Mouse (Mus musculus): ENCODE measurements around the gene S100a6.

S100a6 gene

GRCm38 (mm10) chr3:90600458-90601195, 12.1 kb upstream of the S100a6 start:
- DNase-seq (ENCODE audit: low spot score in 2 of 2) = no peak

- DNase-seq (ENCODE audit: low spot score in 2 of 2) = no peak
Observed at GRCm38 (mm10) chr3:90601486-90602110, 11.1 kb upstream of the S100a6 start, which contains the start of gene Gm42674. TSS of gene Gm42674 (plus strand) at chr3:90601904.

GRCm38 (mm10) chr3:90603623-90604022, 9.1 kb upstream of the S100a6 start, which contains the start of gene S100a4:
TSS of gene S100a4 (plus strand) at chr3:90603771.
- DNase-seq (ENCODE audit: low spot score in 2 of 2) = no peak

- peak in 1 of 2 experiments; percentile 77 for DNase-seq (ENCODE audit: low spot score in 2 of 2)
Observed at GRCm38 (mm10) chr3:90604416-90604815, 8.3 kb upstream of the S100a6 start.

GRCm38 (mm10) chr3:90605049-90605448, 7.6 kb upstream of the S100a6 start:
- no peak for DNase-seq (ENCODE audit: low spot score in 2 of 2)

- no peak for DNase-seq (ENCODE audit: low spot score in 2 of 2)
Observed at GRCm38 (mm10) chr3:90605736-90606135, 6.9 kb upstream of the S100a6 start.

- no peak for DNase-seq (ENCODE audit: low spot score in 2 of 2)
Observed at GRCm38 (mm10) chr3:90606185-90606584, 6.5 kb upstream of the S100a6 start.

GRCm38 (mm10) chr3:90607361-90607760, 5.3 kb upstream of the S100a6 start:
- DNase-seq (ENCODE audit: low spot score in 2 of 2) = no peak

- DNase-seq (ENCODE audit: low spot score in 2 of 2) = no peak
Observed at GRCm38 (mm10) chr3:90608223-90608622, 4.5 kb upstream of the S100a6 start, which contains the start of gene S100a5. TSS of gene S100a5 (plus strand) at chr3:90608523.

- DNase-seq (ENCODE audit: low spot score in 2 of 2) = no peak
Observed at GRCm38 (mm10) chr3:90609102-90609501, 3.6 kb upstream of the S100a6 start.

- DNase-seq (ENCODE audit: low spot score in 2 of 2) = no peak
Observed at GRCm38 (mm10) chr3:90611494-90611893, 1.2 kb upstream of the S100a6 start.

GRCm38 (mm10) chr3:90612061-90612460, 621 bp upstream of the S100a6 start:
- DNase-seq (ENCODE audit: low spot score in 2 of 2) = no peak

GRCm38 (mm10) chr3:90613461-90614147, 922 bp downstream of the S100a6 start:
- DNase-seq (ENCODE audit: low spot score in 2 of 2) = no peak

- DNase-seq (ENCODE audit: low spot score in 2 of 2) = no peak
Observed at GRCm38 (mm10) chr3:90614148-90614530, 1.5 kb downstream of the S100a6 start.

- DNase-seq (ENCODE audit: low spot score in 2 of 2) = no peak
Observed at GRCm38 (mm10) chr3:90614611-90615251, 2.0 kb downstream of the S100a6 start.

- peak; percentile 45 to 83 for DNase-seq (ENCODE audit: low spot score in 2 of 2)
Observed at GRCm38 (mm10) chr3:90615415-90615814, 2.7 kb downstream of the S100a6 start.

- no peak for DNase-seq (ENCODE audit: low spot score in 2 of 2)
Observed at GRCm38 (mm10) chr3:90615911-90616310, 3.2 kb downstream of the S100a6 start.

GRCm38 (mm10) chr3:90617586-90617985, 4.9 kb downstream of the S100a6 start:
- DNase-seq (ENCODE audit: low spot score in 2 of 2) = no peak

- no peak for DNase-seq (ENCODE audit: low spot score in 2 of 2)
Observed at GRCm38 (mm10) chr3:90621552-90621951, 8.9 kb downstream of the S100a6 start.

GRCm38 (mm10) chr3:90623435-90624071, 10.9 kb downstream of the S100a6 start:
- peak in 1 of 2 experiments; percentile 44 for DNase-seq (ENCODE audit: low spot score in 2 of 2)

GRCm38 (mm10) chr3:90625496-90625895, 12.8 kb downstream of the S100a6 start:
- DNase-seq (ENCODE audit: low spot score in 2 of 2) = no peak
